Mouse (Mus musculus) liver (tissue): Measurements from ENCODE around the gene Narfl.
"Not testable (repeated sequence)": the region's sequence is repeated elsewhere in the genome, so short reads cannot be mapped to it uniquely, and the experiment has no call there.

Source experiments
- DNase-seq: peaks from one replicate; pipeline ENCODE4 v3.0.0-alpha.2; 2020; ENCODE audit warnings: mixed read lengths

Gene Narfl

DNA sequence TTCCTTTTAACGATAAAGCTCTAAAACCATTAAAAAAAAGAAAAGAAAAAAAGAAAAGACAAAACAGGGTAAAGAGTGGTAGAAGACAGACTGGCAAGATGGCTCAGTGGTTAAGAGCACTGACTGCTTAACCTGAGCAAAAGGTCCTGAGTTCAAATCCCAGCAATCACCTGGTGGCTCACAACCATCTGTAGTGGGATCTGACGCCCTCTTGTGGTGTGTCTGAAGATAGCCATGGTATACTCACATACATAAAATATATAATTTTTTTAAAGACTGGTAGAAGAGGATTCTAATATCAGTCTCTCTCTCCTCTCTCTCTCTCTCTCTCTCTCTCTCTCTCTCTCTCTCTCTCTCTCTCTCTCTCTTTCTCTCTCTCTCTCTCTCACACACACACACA lies 33.9 kb downstream of the Narfl start:
- DNase-seq, result not testable (repeated sequence)

GRCm38 (mm10) chr17:25808028-25808427 lies 34.5 kb downstream of the Narfl start:
- no peak for DNase-seq

GRCm38 (mm10) chr17:25808789-25809605 lies 35.4 kb downstream of the Narfl start, which contains the start of gene Fbxl16:
TSS of gene Fbxl16 (plus strand) at chr17:25809085.
- peak; percentile 57 for DNase-seq

DNA sequence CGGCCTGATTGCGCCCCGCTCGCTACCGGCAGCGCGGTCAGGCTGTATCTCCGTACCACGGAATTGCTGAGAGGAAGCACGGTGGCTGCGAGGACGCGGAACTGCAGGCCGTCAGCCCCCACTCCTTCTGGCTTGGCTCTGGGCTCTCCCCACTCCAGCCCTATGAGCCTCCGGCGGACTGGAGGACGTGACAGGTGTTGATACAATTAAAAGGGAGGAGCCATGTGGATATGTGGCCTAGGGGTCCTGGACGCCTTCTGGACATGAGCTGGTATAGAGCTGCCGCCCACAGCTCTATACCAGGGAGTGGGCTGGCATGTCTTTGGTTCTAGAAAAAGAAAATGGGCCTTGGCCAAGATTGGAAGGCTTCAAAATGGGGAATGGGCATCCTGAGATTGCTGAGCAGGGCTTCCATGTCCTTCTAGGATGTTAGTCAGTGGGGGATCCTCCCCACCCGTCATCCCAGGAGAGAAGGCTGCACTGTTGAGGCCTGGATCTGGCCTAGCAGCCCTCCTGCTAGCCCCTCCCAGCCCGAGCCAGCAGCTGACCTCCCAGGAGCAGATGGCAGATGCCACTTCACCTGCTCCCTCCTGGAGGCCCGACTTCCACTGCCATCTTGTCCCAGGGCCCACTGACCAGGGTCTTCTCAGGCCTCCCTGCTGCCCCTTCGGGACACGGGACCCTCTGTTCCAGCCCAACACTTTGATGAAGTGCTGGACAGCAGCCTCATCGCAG lies 36.2 kb downstream of the Narfl start:
- no peak for DNase-seq

GRCm38 (mm10) chr17:25810890-25811289 lies 37.3 kb downstream of the Narfl start:
- DNase-seq, result no peak

- peak; percentile 80 for DNase-seq
Observed at GRCm38 (mm10) chr17:25813471-25813870, 39.9 kb downstream of the Narfl start.

- no peak for DNase-seq
Observed at GRCm38 (mm10) chr17:25817662-25818061, 44.1 kb downstream of the Narfl start.

DNA sequence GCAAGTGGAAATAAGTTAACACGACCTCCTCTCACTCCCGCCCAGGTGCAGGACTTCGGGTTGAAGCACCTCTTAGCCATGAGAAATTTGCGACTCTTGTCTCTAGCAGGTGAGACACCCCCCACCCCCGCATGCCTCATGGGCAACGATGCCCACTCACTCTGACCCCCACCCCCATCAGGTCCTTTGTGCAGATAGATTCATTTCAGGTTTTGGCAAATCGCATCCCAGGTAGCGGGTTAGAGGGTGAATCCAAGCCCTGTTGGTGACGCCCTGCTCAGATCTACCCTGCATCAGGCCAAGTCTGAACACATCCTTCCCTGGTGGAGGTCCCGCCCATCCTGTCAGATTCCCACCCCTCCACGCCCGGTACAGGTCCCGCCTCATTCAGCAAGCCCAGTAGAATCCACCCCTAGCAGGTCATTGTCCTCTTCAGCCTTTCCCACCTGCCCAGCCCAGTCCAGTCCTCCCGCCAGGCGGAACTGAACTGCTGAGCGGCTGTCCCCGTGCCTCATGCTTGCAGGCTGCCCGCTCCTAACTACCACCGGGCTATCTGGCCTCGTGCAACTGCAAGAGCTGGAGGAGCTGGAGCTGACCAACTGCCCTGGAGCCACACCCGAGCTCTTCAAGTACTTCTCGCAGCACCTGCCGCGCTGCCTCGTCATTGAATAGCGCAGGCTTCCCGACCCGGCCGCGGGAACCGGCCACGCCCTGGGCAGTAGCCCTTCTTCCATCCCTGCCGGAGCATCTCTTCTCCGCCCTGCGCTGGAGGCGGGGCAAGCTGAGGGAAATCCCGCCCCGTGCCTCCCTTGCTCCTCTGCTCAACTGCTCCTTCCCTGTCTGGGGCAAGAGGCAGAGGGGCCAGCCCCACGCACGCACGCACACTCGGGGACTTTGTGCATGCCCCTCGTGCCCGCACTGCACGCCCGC lies 45.5 kb downstream of the Narfl start:
- DNase-seq, result peak; percentile 60

DNA sequence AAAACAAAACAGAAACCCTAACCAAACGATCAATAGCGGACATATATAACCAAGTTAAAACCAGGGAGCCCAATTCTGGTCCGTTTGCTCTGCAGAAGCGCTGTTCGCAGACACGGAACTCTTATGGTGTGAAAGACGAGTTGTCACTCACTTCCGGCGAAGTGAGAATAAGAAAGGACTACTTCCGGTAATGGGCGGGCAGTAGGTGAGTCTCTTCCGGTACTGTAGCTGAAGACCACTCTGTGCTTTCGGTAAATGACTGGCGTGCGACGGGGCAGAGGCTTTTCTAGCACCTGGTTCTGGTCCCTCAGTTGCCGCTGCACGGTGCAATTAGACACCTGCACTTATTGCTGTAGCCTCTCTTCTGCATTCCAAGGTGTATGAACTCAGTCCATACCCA lies 49.9 kb downstream of the Narfl start, which contains the start of gene Wdr24:
TSS of gene Wdr24 (plus strand) at position 176 of the 400 bp plus-strand sequence.
- peak; percentile 72 for DNase-seq

DNA sequence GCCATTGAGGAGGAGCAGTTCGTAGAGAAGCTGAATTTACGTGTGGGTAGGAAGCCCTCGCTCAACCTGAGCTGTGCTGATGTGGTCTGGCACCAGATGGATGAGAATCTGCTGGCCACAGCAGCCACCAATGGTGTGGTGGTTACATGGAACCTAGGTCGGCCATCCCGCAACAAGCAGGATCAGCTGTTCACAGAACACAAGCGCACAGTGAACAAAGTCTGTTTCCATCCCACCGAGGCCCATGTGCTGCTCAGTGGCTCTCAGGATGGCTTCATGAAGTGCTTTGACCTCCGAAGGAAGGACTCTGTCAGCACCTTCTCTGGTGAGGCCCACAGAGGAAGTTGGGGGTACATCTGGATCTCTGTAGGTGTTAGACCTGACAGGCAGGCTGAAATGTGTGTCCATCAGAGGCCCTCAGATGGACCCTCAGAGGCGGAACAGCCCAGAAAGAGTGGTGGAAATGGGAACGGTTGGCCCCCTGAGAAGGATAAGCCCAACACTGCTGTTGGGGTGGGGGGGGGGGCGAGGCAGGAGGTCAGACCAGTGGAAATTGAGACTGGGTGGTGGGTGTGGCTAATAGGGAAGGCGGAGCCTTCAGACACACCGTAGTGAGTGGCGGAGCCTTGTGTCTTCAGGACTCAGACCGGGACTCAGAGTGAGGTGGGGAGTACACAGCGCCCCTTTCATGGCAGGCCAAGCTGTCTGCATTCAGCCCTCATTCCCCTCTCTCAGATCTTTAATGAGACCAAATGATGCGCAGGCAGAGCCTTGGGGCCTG lies 51.0 kb downstream of the Narfl start:
- peak; percentile 51 for DNase-seq

- no peak for DNase-seq
Observed at GRCm38 (mm10) chr17:25825311-25825710, 51.7 kb downstream of the Narfl start.

DNA sequence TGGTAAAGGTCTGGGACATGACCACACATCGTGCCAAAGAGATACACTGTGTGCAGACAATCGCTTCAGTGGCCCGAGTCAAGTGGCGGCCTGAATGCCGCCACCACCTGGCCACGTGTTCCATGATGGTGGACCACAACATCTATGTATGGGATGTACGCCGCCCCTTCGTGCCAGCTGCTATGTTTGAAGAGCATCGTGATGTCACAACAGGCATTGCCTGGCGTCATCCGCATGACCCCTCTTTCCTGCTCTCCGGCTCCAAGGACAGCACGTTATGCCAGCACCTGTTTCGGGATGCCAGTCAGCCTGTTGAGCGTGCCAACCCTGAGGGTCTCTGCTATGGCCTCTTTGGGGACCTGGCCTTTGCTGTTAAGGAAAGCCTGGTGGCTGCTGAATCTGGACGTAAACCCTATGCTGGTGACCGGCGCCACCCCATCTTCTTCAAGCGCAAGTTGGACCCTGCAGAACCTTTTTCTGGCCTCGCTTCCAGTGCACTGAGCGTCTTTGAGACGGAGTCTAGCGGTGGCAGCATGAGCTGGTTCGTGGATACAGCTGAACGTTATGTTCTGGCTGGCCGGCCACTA lies 52.5 kb downstream of the Narfl start:
- no peak for DNase-seq

GRCm38 (mm10) chr17:25827011-25827410 lies 53.4 kb downstream of the Narfl start:
- no peak for DNase-seq

GRCm38 (mm10) chr17:25827546-25828222 lies 54.1 kb downstream of the Narfl start:
- DNase-seq, result no peak

GRCm38 (mm10) chr17:25828223-25828594 lies 54.6 kb downstream of the Narfl start:
- no peak for DNase-seq

- DNase-seq, result peak; percentile 82
Observed at GRCm38 (mm10) chr17:25828712-25829557, 55.4 kb downstream of the Narfl start, which contains the start of gene Jmjd8. TSS of gene Jmjd8 (plus strand) at chr17:25828867.

- DNase-seq, result no peak
Observed at GRCm38 (mm10) chr17:25829558-25830017, 56.0 kb downstream of the Narfl start.

GRCm38 (mm10) chr17:25830200-25830753 lies 56.7 kb downstream of the Narfl start:
- DNase-seq, result no peak

DNA sequence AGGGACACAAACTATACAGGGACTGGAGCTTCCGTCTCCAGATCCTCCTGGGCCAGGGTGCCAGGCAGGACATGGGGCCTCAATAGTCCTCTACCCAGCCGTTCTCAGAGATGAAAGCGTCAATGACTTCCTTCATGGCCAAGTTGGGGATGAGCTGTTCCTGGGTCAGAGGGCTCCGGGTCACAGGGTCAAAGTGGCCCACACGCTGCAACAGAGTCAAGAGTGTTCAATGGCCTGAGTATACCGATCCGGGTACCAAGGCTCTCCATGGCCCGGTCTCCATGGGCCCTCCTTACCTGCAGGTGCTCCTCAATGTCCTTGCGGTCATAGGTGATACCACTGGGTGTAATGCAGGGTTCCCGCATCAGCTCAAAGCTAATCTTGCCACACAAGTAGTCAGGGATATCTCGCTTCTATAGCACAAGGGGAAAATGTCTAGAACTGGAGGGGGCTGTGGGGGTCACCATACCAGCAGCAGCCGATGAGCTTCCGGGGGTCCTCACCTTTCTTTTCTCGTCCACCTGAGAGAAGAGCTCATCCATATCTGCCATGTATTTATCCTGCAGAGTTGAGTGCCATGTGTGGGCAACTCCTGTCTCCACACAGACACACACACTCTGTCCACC lies 57.3 kb downstream of the Narfl start:
- DNase-seq, result no peak
